Mouse (Mus musculus) liver, postnatal 0 days (tissue): ENCODE measurements around the gene Cfl2. TPM values are rescaled to one million over a fixed set of nuclear protein-coding genes. Genes with fewer than 3 reads are reported as not detected.
"Not testable (repeated sequence)": the region's sequence is repeated elsewhere in the genome, so short reads cannot be mapped to it uniquely, and the experiment has no call there.

Experiments used
- ATAC-seq: fragments of 200-750 bp; cut with Nextera tagmentation; 2 replicates; pipeline ENCODE4 v1.8.0; 2017; ENCODE audit warnings: mild to moderate bottlenecking, moderate library complexity
- DNase-seq: peaks from one replicate; pipeline ENCODE4 v3.0.0-alpha.2; 2016
- H3K27ac ChIP-seq: fragments of 300-500 bp; sonication (generic); 2 replicates; pipeline ENCODE4 v1.5.1; 2014; ENCODE audit warnings: antibody characterized with exemption, moderate library complexity, mild to moderate bottlenecking, low read depth
- H3K27me3 ChIP-seq: fragments of 300-500 bp; sonication (generic); 2 replicates; pipeline ENCODE4 v1.6.1; 2014; ENCODE audit warnings: low read length, control low read depth, mixed read lengths; ENCODE audit not compliant: insufficient read depth
- H3K36me3 ChIP-seq: fragments of 300-500 bp; sonication (generic); replicated peaks from 2 replicates; pipeline ENCODE4 v1.6.1; 2014; ENCODE audit warnings: mild to moderate bottlenecking, control low read depth, low read length, moderate library complexity, mixed read lengths; ENCODE audit not compliant: insufficient read depth
- H3K4me1 ChIP-seq: fragments of 300-500 bp; sonication (generic); 2 replicates; pipeline ENCODE4 v1.6.1; 2014; ENCODE audit warnings: antibody characterized with exemption, mild to moderate bottlenecking, control low read depth; ENCODE audit not compliant: insufficient read depth
- H3K4me2 ChIP-seq: fragments of 300-500 bp; sonication (generic); 2 replicates; pipeline ENCODE4 v1.6.1; 2014; ENCODE audit warnings: low read depth, mild to moderate bottlenecking, low read length, moderate library complexity, mixed read lengths
- H3K4me3 ChIP-seq: fragments of 300-500 bp; sonication (generic); 2 replicates; pipeline ENCODE4 v1.5.1; 2014; ENCODE audit warnings: low read depth, low read length
- H3K9ac ChIP-seq: fragments of 300-500 bp; sonication (generic); replicated peaks from 2 replicates; pipeline ENCODE4 v1.6.1; 2014; ENCODE audit warnings: mild to moderate bottlenecking, moderate library complexity
- H3K9me3 ChIP-seq: fragments of 300-500 bp; sonication (generic); 2 replicates; pipeline ENCODE4 v1.6.1; 2016; ENCODE audit warnings: mild to moderate bottlenecking, control low read depth, low read length, mixed read lengths
- CTCF ChIP-seq: sonication (generic); IDR thresholded peaks from 2 replicates; pipeline ENCODE4 v1.5.1; 2016; ENCODE audit warnings: antibody characterized with exemption, low read depth
- EP300 ChIP-seq: IDR thresholded peaks from 2 replicates; pipeline ENCODE4 v1.6.1; 2016; ENCODE audit warnings: antibody characterized with exemption, low read depth, mild to moderate bottlenecking
- WGBS: fragments of 180-500 bp; shearing (Covaris S2); extraction: QIAGEN DNeasy Blood & Tissue Kit; methylation state at CpG from one replicate; pipeline ENCODE4 v1.1.7; 2014; ENCODE audit not compliant: insufficient replicate concordance; 5-methylcytosine and 5-hydroxymethylcytosine counted together
- polyA plus RNA-seq: library from polyadenylated mRNA; unstranded; fragments of >200 nt; fragmentation: Nextera tagmentation; extraction: Ambion mirVana; gene quantifications from 2 replicates; pipeline ENCODE4 v1.2.1, GENCODE M21; 2015

Gene Cfl2
- 51.8 and 57.1 TPM in 2 replicates for polyA plus RNA-seq

- 2% methylated on average over 63 of the region's 82 CpGs for WGBS
- Histone ChIP-seq H3K36me3 (peaks cover 16% of the 10 kb centered on the region), H3K27me3 (no peaks in the 10 kb centered on the region), H3K4me2 (peak within 1 kb of the TSS; percentile 72), H3K9ac (peak within 1 kb of the TSS; percentile 98), H3K9me3 (no peaks in the 10 kb centered on the region), H3K27ac (peak within 1 kb of the TSS; percentile 98), H3K4me3 (peak within 1 kb of the TSS; percentile 89), H3K4me1 (peaks cover 7% of the 10 kb centered on the region; the same call in 1 of the 2 replicates)
- TF ChIP-seq EP300, result no peak
- TF ChIP-seq CTCF, result no peak
- ATAC-seq (peak; percentile 93), DNase-seq (peak; percentile 87)
These were observed at the start of gene Cfl2 for GRCm38 (mm10) chr12:54862606-54863535. Gene Cfl2, minus strand, starts transcription at chr12:54862877.

- 78% methylated on average over 3 of the region's 3 CpGs for WGBS
- no peak for TF ChIP-seq EP300
- TF ChIP-seq CTCF, result no peak
- peak; percentile 75 for ATAC-seq
- Histone ChIP-seq H3K27ac (no peak overlapping the region), H3K4me2 (no peak overlapping the region), H3K9me3 (no peaks in the 10 kb centered on the region), H3K4me3 (no peak overlapping the region), H3K9ac (no peak overlapping the region), H3K4me1 (no peaks in the 10 kb centered on the region), H3K36me3 (peaks cover 75% of the 10 kb centered on the region), H3K27me3 (no peaks in the 10 kb centered on the region)
- no peak for DNase-seq
These were observed 47.7 kb upstream of the Cfl2 start for GRCm38 (mm10) chr12:54910387-54910786.

- 33% methylated on average over 1 of the region's 2 CpGs for WGBS
- H3K4me3 ChIP-seq, H3K9me3 ChIP-seq, H3K9ac ChIP-seq, H3K27ac ChIP-seq, H3K27me3 ChIP-seq, ATAC-seq, DNase-seq, H3K4me2 ChIP-seq, H3K4me1 ChIP-seq: not testable (repeated sequence)
- peaks cover 41% of the 10 kb centered on the region for H3K36me3 ChIP-seq
These were observed 29.9 kb upstream of the Cfl2 start for GRCm38 (mm10) chr12:54892559-54892958.

- H3K4me3 ChIP-seq, result no peak overlapping the region
- DNase-seq (no peak), ATAC-seq (no peak)
- peaks cover 23% of the 10 kb centered on the region for H3K36me3 ChIP-seq
- no peaks in the 10 kb centered on the region for H3K9me3 ChIP-seq
- no peak overlapping the region for H3K27ac ChIP-seq
- 83% methylated on average over 2 of the region's 2 CpGs for WGBS
- TF ChIP-seq EP300, result no peak
- TF ChIP-seq CTCF, result 0 out of 2 replicates have a peak, but pooled peaks have one; percentile 21
- no peaks in the 10 kb centered on the region for H3K4me1 ChIP-seq
- H3K4me2 ChIP-seq, result no peak overlapping the region
- no peak overlapping the region for H3K9ac ChIP-seq
- no peaks in the 10 kb centered on the region for H3K27me3 ChIP-seq
These were observed 27.7 kb upstream of the Cfl2 start for GRCm38 (mm10) chr12:54890426-54890825.

- ATAC-seq (no peak), DNase-seq (no peak)
- H3K4me3 ChIP-seq, result no peak overlapping the region
- no peak overlapping the region for H3K27ac ChIP-seq
- H3K4me2 ChIP-seq, result no peak overlapping the region
- no peak for TF ChIP-seq CTCF
- no peak for TF ChIP-seq EP300
- no peaks in the 10 kb centered on the region for H3K4me1 ChIP-seq
- no peaks in the 10 kb centered on the region for H3K9me3 ChIP-seq
- H3K36me3 ChIP-seq, result peaks cover 11% of the 10 kb centered on the region
- 81% methylated on average over 4 of the region's 4 CpGs for WGBS
- H3K9ac ChIP-seq, result no peak overlapping the region
- H3K27me3 ChIP-seq, result no peaks in the 10 kb centered on the region
These were observed 25.0 kb upstream of the Cfl2 start for GRCm38 (mm10) chr12:54887580-54888127.

- Histone ChIP-seq H3K9ac (no peak overlapping the region), H3K27me3 (no peaks in the 10 kb centered on the region), H3K27ac (no peak overlapping the region), H3K4me3 (no peak overlapping the region), H3K4me1 (no peaks in the 10 kb centered on the region), H3K36me3 (no peaks in the 10 kb centered on the region), H3K9me3 (no peaks in the 10 kb centered on the region), H3K4me2 (no peak overlapping the region)
- TF ChIP-seq EP300 (no peak), CTCF (peak; percentile 82)
- DNase-seq (peak; percentile 72), ATAC-seq (no peak)
- WGBS, result under 1% methylated on average over 6 of the region's 6 CpGs
These were observed 17.0 kb upstream of the Cfl2 start for GRCm38 (mm10) chr12:54879630-54880029.
